Mouse (Mus musculus) testis, adult 2 months (tissue): Measurements from ENCODE around the gene Washc2.

Source experiments
- CTCF ChIP-seq: fragments of 200-500 bp; IDR thresholded peaks from 2 replicates; pipeline ENCODE4 v1.5.1; 2012; ENCODE audit warnings: low read depth, mild to moderate bottlenecking, inconsistent platforms, low read length, moderate library complexity; ENCODE audit not compliant: control insufficient read depth, insufficient read depth, insufficient replicate concordance
- POLR2A ChIP-seq: fragments of 200-500 bp; IDR thresholded peaks from 2 replicates; pipeline ENCODE4 v1.6.1; 2012; ENCODE audit warnings: low read depth, mild to moderate bottlenecking, inconsistent platforms, low read length, moderate library complexity; ENCODE audit not compliant: control insufficient read depth

DNA sequence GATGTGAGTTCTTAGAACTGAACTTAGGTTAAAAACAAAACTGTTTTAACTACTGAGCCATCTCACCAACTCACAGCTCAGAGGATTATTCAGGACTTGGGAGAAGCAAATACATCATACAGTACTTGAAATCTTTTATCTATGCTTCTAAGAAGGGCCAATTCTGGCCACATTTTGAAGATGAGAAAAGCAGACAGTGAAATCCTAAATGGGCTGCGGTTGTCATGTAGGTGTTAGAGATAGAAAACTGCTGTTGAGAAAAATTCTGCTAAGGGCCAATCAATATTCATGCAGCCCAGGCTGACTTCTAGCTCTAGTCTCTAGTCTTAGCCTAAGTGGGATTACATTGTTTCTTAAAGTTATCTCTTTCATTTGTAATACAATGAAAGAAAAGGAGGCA, 41.5 kb upstream of the Washc2 start:
- TF ChIP-seq CTCF (no peak), POLR2A (no peak)
